Mouse (Mus musculus) liver, adult 2 months (tissue): Measurements from ENCODE around the gene Lgmn. TPM values are rescaled to one million over a fixed set of nuclear protein-coding genes. Genes with fewer than 3 reads are reported as not detected.

ENCODE experiments used
- DNase-seq: peaks from one replicate; pipeline ENCODE4 v3.0.0-alpha.2; 2011; ENCODE audit warnings: low read depth, low spot score; ENCODE audit errors: extremely low read depth
- H3K27ac ChIP-seq: fragments of 200-500 bp; replicated peaks from 2 replicates; pipeline ENCODE4 v1.5.1; 2012; ENCODE audit warnings: low read depth, mild to moderate bottlenecking, control low read depth, inconsistent platforms, low read length; ENCODE audit not compliant: insufficient read depth
- H3K27me3 ChIP-seq: fragments of 200-500 bp; 2 replicates; pipeline ENCODE4 v1.6.1; 2012; ENCODE audit warnings: mild to moderate bottlenecking, moderate library complexity, low read length, inconsistent platforms; ENCODE audit not compliant: control insufficient read depth, insufficient read depth
- H3K36me3 ChIP-seq: fragments of 200-500 bp; 2 replicates; pipeline ENCODE4 v1.6.1; 2012; ENCODE audit warnings: low read length, inconsistent platforms; ENCODE audit not compliant: control insufficient read depth, insufficient read depth
- H3K4me1 ChIP-seq: fragments of 200-500 bp; 2 replicates; pipeline ENCODE4 v1.6.1; 2011; ENCODE audit warnings: low read length; ENCODE audit not compliant: control insufficient read depth, insufficient read depth
- H3K4me3 ChIP-seq: fragments of 200-500 bp; 2 replicates; pipeline ENCODE4 v1.5.1; 2011; ENCODE audit warnings: low read depth, mild to moderate bottlenecking, control low read depth, low read length, moderate library complexity; ENCODE audit not compliant: insufficient read depth
- H3K79me2 ChIP-seq: fragments of 200-500 bp; 2 replicates; pipeline ENCODE4 v1.6.1; 2012; ENCODE audit warnings: inconsistent platforms, mild to moderate bottlenecking, low read length, moderate library complexity; ENCODE audit not compliant: control insufficient read depth, insufficient read depth
- H3K9ac ChIP-seq: fragments of 200-500 bp; 2 replicates; pipeline ENCODE4 v1.6.1; 2012; ENCODE audit warnings: low read depth, mild to moderate bottlenecking, control low read depth, inconsistent platforms, low read length
- CTCF ChIP-seq: fragments of 200-500 bp; IDR thresholded peaks from 2 replicates; pipeline ENCODE4 v1.5.1; 2011; ENCODE audit warnings: low read depth, low read length, control low read depth
- POLR2A ChIP-seq: fragments of 200-500 bp; IDR thresholded peaks from 2 replicates; pipeline ENCODE4 v1.6.1; 2011; ENCODE audit warnings: low read length, control low read depth; ENCODE audit not compliant: insufficient read depth; ENCODE audit errors: extremely low read depth
- WGBS: fragments of 180-500 bp; shearing (Covaris S2); methylation state at CpG from one replicate; pipeline ENCODE4 v1.1.7; 2018; 5-methylcytosine and 5-hydroxymethylcytosine counted together
- polyA plus RNA-seq: library from polyadenylated mRNA; depleted of rRNA; stranded (reverse); fragments of >200 nt; gene quantifications from 2 replicates; pipeline ENCODE4 v1.2.3, GENCODE M21; 2012
- total RNA-seq: library from RNA; depleted of rRNA; stranded (reverse); fragments of >200 nt; gene quantifications from 2 replicates; pipeline ENCODE4 v1.2.3, GENCODE M21; 2014

The Lgmn gene
- total and polyA plus RNA-seq, 2 experiments: 48.5 to 59.6 TPM

GRCm38 (mm10) chr12:102451126-102451851, 11.7 kb upstream of the Lgmn start:
- DNase-seq: peak; percentile 63
- WGBS: 70% methylated on average over 8 of the region's 8 CpGs

GRCm38 (mm10) chr12:102450437-102450836, 10.8 kb upstream of the Lgmn start:
- H3K79me2 ChIP-seq: no peaks in the 10 kb centered on the region
- no peak for DNase-seq
- no peaks in the 10 kb centered on the region for H3K27me3 ChIP-seq
- TF ChIP-seq CTCF (no peak), POLR2A (no peak)
- H3K4me3 ChIP-seq: no peak overlapping the region
- H3K36me3 ChIP-seq: no peaks in the 10 kb centered on the region
- WGBS: 65% methylated on average over 10 of the region's 10 CpGs
- H3K4me1 ChIP-seq: peaks cover 2% of the 10 kb centered on the region
- peak overlapping the region; percentile 58 for H3K27ac ChIP-seq
- H3K9ac ChIP-seq: no peak overlapping the region

More at GRCm38 (mm10) chr12:102451126-102451851, 11.7 kb upstream of the Lgmn start:
- peak overlapping the region; percentile 58 for H3K27ac ChIP-seq
- peaks cover 2% of the 10 kb centered on the region for H3K4me1 ChIP-seq
- H3K27me3 ChIP-seq: no peaks in the 10 kb centered on the region
- H3K36me3 ChIP-seq: no peaks in the 10 kb centered on the region
- H3K4me3 ChIP-seq: no peak overlapping the region
- no peaks in the 10 kb centered on the region for H3K79me2 ChIP-seq
- TF ChIP-seq CTCF: no peak
- no peak for TF ChIP-seq POLR2A
- H3K9ac ChIP-seq: no peak overlapping the region

- WGBS: 57% methylated on average over 4 of the region's 4 CpGs
- no peak overlapping the region for H3K9ac ChIP-seq
- H3K4me3 ChIP-seq: no peak overlapping the region
- H3K36me3 ChIP-seq: no peaks in the 10 kb centered on the region
- no peaks in the 10 kb centered on the region for H3K79me2 ChIP-seq
- H3K27me3 ChIP-seq: no peaks in the 10 kb centered on the region
- TF ChIP-seq POLR2A (no peak), CTCF (no peak)
- H3K4me1 ChIP-seq: no peaks in the 10 kb centered on the region
- DNase-seq: peak; percentile 49
- peak overlapping the region; percentile 47 for H3K27ac ChIP-seq
These were observed 5.8 kb upstream of the Lgmn start for GRCm38 (mm10) chr12:102445436-102445835.

- Histone ChIP-seq H3K27me3 (no peaks in the 10 kb centered on the region), H3K4me3 (no peak overlapping the region), H3K9ac (no peak overlapping the region), H3K36me3 (no peaks in the 10 kb centered on the region), H3K27ac (no peak overlapping the region), H3K79me2 (no peaks in the 10 kb centered on the region), H3K4me1 (peaks cover 2% of the 10 kb centered on the region; the same call in 1 of the 2 replicates)
- no peak for DNase-seq
- 91% methylated on average over 5 of the region's 5 CpGs for WGBS
- TF ChIP-seq POLR2A (no peak), CTCF (no peak)
These were observed 4.1 kb upstream of the Lgmn start for GRCm38 (mm10) chr12:102443676-102444075.

- WGBS: 87% methylated on average over 15 of the region's 15 CpGs
- H3K27ac ChIP-seq: no peak overlapping the region
- DNase-seq: peak; percentile 29
These were observed 3.0 kb upstream of the Lgmn start for GRCm38 (mm10) chr12:102442639-102443038.

GRCm38 (mm10) chr12:102441141-102441540, 1.5 kb upstream of the Lgmn start:
- no peaks in the 10 kb centered on the region for H3K36me3 ChIP-seq
- 94% methylated on average over 6 of the region's 6 CpGs for WGBS
- peaks cover 4% of the 10 kb centered on the region; the same call in 1 of the 2 replicates for H3K4me1 ChIP-seq
- no peak overlapping the region for H3K27ac ChIP-seq
- DNase-seq: no peak
- TF ChIP-seq POLR2A: no peak
- no peak for TF ChIP-seq CTCF
- H3K27me3 ChIP-seq: no peaks in the 10 kb centered on the region
- H3K4me3 ChIP-seq: no peak overlapping the region
- no peaks in the 10 kb centered on the region; the same call in 1 of the 2 replicates for H3K79me2 ChIP-seq
- no peak overlapping the region for H3K9ac ChIP-seq

More at GRCm38 (mm10) chr12:102442639-102443038, 3.0 kb upstream of the Lgmn start:
- H3K79me2 ChIP-seq: no peaks in the 10 kb centered on the region; the same call in 1 of the 2 replicates
- H3K4me1 ChIP-seq: peaks cover 2% of the 10 kb centered on the region; the same call in 1 of the 2 replicates
- H3K4me3 ChIP-seq: no peak overlapping the region
- H3K9ac ChIP-seq: no peak overlapping the region
- no peaks in the 10 kb centered on the region for H3K36me3 ChIP-seq
- no peaks in the 10 kb centered on the region for H3K27me3 ChIP-seq
- TF ChIP-seq CTCF (no peak), POLR2A (no peak)
